Mouse (Mus musculus) CD4-positive, CD25-positive, alpha-beta regulatory T cell, adult 2 months (primary cell): ENCODE measurements around the gene Ttc25.
"Not testable (repeated sequence)": the region's sequence is repeated elsewhere in the genome, so short reads cannot be mapped to it uniquely, and the experiment has no call there.

Source experiments
- DNase-seq: peaks from one replicate; pipeline ENCODE4 v3.0.0-alpha.2; 2012; ENCODE audit warnings: low read depth, low spot score

Ttc25 gene

DNA sequence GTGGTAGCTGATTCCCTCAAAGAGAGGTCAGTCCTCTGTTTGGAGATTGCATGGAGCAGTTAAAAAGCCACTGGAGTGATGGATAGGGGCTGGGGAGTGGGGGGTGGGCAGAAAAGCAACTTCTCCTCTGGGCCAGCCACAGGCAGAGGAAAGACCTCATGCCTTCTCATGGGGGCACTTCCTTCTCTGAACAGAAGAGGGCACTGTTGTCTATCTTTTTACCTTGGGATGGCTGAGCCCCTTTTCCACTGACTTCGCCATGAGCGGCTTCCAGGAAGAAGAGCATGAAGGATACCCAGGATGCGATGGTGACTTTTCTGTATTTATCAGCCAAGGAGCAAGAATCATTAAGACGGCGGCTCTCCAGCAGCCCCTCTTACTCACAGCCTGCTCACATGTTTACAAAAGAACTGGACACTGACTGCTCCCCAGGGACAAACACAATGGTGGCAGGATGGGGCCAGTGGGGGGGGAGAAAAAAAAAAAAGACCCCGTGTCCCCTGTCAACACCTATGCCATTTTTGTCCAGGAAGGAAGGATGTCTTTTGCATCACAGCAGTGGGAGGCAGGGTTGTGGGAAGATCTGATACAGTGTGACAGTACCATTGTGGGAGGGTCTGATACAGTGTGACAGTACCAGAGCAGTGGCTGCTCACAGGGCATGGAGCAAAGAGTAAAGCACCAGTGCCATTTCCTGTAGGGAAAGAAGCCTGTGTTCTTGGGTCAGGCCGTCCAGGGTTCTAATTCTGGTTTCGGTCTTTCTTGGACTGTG lies 25.2 kb downstream of the Ttc25 start:
- DNase-seq: peak; percentile 85

- peak; percentile 49 for DNase-seq
Measured at GRCm38 (mm10) chr11:100571202-100571567, 25.8 kb downstream of the Ttc25 start.

GRCm38 (mm10) chr11:100574188-100574587 lies 28.8 kb downstream of the Ttc25 start:
- peak; percentile 68 for DNase-seq

DNA sequence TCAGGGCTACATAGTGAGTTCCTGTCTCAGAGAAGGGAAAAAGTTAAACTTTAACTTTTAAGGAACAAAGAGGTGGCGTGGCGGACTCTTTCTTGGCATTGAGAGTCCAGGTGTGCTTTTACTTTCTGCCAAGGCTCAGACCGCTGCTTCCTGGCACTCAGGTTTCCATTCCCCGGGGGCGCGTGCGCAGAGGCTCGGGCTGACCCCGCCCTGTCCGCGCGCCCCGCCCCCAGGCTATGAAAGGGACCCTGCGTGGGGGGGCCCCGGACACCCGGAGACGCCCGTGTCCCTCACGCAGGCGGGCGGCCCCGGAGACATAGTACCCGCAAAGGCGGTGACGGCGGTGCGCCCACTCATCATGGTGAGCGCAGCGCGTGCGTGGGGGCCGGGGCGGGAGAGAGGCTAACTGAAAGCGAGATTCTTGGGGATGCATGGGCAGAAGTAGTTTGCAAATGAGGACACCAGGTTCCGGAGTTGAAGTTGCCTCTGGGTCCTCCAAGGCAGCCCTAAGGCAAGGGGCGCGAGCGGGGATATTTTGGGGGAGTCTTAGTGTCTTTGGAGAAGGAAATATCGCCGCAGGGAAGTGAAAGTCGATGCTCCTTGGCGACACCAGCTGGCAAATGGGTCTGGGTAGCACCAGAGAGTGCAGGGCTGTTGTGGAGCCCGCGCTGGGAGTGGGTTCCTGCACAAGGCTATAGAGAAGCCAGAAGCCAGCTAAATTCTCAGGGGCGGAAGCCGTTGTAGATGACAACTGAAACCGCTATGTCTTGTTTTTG lies 29.5 kb downstream of the Ttc25 start, which contains the start of gene Cnp:
TSS of gene Cnp (plus strand) at position 197 of the 776 bp plus-strand sequence.
- DNase-seq: peak; percentile 87

DNA sequence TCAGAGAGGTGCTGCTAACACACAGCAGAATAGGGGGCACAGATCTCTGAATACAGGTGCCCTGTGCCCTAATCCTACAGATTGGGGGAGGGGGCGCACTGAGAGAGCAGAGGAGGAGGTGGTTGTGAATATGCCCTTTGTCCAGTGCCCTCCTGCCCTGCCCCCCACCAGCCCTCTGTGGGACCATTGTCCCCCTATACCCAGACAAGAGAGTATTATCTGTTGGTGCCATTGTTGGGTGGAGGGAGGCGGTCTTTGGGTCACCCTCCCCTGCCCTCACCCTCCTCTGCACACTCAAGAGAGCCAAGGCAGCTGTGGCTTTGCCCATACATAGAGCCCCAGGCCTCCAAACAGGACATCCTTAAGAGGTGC lies 30.1 kb downstream of the Ttc25 start:
- no peak for DNase-seq

DNA sequence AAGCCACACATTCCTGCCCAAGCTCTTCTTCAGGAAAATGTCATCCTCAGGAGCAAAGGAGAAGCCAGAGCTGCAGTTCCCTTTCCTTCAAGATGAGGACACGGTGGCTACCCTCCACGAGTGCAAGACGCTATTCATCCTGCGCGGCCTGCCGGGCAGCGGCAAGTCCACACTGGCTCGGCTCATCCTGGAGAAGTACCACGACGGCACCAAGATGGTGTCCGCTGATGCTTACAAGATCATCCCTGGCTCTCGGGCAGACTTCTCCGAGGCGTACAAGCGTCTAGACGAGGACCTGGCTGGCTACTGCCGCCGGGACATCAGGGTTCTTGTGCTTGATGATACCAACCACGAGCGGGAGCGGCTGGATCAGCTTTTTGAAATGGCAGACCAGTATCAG lies 30.8 kb downstream of the Ttc25 start:
- no peak for DNase-seq

- no peak for DNase-seq
Measured at GRCm38 (mm10) chr11:100577852-100578599, 32.6 kb downstream of the Ttc25 start.

DNA sequence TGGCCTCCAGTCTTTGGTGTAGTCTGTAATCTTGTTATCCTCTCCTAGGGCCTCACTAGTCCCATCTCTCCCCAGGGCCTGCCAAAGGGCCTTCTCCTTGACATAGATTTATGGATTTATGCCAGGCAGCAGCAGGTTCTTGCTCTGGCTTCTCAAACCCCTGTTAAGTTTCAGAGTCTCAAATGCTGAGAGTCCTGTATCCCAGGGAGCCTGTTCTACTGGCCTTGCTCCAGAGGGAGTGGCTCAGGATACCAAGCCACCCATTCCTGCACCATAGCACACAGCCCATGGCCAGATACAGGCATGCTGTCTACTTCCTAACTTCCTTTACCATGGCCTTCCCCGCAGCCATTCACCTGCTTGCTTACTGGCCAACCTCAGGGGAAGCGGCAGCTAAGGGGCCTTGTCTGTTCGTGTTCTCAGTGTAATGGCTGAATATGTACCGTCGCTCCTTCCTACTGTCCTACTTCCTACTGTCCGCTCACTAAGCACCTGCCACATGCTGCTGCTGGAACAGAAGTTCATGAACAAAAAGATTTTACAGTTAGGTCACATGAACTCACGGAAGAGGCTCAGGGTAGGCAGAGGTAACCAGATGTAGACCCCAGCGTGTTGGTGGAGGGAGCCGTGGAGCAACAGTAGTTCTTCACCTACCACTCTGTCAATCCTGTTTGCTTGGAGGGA lies 33.9 kb downstream of the Ttc25 start:
- DNase-seq: no peak

- DNase-seq: no peak
Measured at GRCm38 (mm10) chr11:100580275-100580674, 34.9 kb downstream of the Ttc25 start.

DNA sequence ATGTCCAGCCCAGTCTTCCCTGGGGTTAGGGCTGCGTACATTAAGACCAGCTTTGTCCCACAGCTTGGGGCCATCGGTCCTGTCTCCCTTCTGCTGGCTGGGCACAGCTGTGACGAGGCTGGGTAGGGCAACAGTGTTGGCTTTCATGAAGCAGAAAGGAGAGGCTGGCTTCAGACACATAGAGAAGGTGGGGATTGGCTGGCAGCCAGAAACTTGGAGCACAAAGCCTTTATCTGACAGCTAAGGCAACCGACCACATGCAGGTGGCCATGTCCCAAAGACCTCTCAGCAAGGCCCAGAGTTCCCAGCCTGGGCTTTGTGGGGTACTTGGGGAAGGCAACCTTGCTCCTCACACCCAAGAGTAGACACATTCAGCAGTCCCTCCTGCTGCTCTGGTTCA lies 36.3 kb downstream of the Ttc25 start:
- no peak for DNase-seq

GRCm38 (mm10) chr11:100582413-100582812 lies 37.0 kb downstream of the Ttc25 start:
- DNase-seq: not testable (repeated sequence)

GRCm38 (mm10) chr11:100582836-100583235 lies 37.4 kb downstream of the Ttc25 start:
- DNase-seq: no peak

GRCm38 (mm10) chr11:100584561-100584961 lies 39.2 kb downstream of the Ttc25 start:
- peak; percentile 40 for DNase-seq

GRCm38 (mm10) chr11:100585148-100585547 lies 39.7 kb downstream of the Ttc25 start:
- no peak for DNase-seq

DNA sequence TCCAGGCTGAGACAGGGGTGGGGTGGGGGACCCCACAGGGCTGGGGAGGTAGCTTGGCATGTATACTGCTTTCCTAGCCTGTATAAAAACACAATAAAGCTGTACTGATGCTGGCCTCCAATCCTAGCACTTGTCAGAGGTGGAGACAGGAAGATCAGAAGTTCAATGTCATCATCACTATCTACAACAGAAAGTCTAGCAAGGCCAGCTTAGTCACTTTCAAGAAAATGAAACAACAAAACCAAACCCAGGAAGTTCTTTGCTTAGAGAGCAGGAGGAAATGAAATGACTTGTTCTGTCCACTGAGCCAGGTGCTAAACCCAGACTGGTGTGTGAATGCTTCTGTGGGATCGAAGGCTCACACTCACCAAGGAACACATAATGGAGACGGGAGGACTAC lies 43.1 kb downstream of the Ttc25 start:
- DNase-seq: peak; percentile 63

- no peak for DNase-seq
Measured at GRCm38 (mm10) chr11:100592346-100593046, 47.1 kb downstream of the Ttc25 start.

GRCm38 (mm10) chr11:100594608-100595007 lies 49.2 kb downstream of the Ttc25 start:
- no peak for DNase-seq

- DNase-seq: no peak
Measured at GRCm38 (mm10) chr11:100595533-100595932, 50.1 kb downstream of the Ttc25 start.

- DNase-seq: no peak
Measured at GRCm38 (mm10) chr11:100598074-100598473, 52.7 kb downstream of the Ttc25 start.

DNA sequence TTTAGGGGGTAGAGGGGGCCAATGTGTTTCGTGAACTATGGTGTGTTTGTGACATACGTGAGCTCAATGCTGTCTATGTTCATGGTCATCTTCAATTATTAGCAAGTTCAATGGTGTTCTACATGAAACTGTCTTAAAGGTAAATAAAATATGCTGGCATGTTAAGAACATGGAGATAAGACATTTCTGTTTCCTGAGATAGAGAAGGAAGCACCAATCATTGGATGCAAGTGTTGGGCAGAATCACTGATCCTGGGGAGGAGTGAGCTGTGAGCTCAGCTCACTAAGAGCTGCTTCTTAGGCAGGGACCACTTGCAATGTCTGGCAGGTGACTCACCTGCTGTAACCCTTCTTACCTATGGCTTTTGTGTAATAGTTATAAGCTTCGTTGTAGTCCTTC lies 56.0 kb downstream of the Ttc25 start:
- no peak for DNase-seq

DNA sequence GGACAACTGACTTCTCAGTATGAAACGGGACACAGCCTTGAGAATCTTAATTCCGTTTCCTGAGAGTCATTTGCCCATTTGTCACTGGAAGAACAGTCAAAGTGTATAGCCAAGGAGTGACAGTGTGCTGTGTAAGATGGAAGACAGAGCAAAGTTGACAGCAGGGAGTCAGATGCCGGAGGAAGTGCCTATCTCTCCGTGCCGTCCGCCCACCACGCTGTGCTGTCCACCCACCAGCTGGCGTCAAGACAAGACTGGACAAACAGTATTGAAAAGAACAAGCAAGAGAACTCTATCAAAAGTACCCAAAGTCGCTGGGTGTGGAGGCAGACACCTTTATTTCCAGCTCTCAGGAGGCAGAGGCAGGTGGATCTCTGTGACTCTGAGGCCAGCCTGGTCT lies 57.7 kb downstream of the Ttc25 start:
- DNase-seq: no peak
